Mouse (Mus musculus): ENCODE measurements at regions not wholly inside any gene's neighbourhood (a gene's known extent, or its start where the extent isn't known, plus 50 kb on each side); places are given as distances from the start of the nearest gene placed in this dataset.

GRCm38 (mm10) chr16:86371652-86372051 lies 470.0 kb upstream of the Adamts5 start:
- DNase-seq (ENCODE audit: low read depth, low spot score) = no peak

DNA sequence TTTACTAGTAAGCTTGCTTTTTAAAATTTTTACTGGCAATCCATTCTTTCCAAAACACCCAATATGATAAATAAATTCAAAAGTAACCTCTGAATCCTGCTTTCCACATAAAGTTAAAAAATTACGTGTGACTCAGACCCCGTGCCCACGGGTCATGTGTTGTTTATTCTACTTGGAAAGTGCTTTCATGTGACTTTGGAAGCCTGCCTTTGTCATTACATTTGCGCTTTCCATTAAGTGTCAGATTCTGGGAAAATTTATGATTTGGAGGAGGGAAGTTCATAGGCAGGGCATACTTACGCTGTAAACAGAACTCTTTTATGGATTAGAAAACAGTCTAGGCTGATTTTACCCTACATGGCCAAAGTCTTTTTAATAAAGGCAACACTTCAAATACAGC lies 466.8 kb upstream of the Adamts5 start:
- no peak for DNase-seq (ENCODE audit: low read depth, low spot score)

GRCm38 (mm10) chr16:86366197-86366596 lies 464.6 kb upstream of the Adamts5 start:
- DNase-seq (ENCODE audit: low read depth, low spot score) = no peak

GRCm38 (mm10) chr16:86361099-86361498 lies 459.5 kb upstream of the Adamts5 start:
- DNase-seq (ENCODE audit: low read depth, low spot score) = no peak

DNA sequence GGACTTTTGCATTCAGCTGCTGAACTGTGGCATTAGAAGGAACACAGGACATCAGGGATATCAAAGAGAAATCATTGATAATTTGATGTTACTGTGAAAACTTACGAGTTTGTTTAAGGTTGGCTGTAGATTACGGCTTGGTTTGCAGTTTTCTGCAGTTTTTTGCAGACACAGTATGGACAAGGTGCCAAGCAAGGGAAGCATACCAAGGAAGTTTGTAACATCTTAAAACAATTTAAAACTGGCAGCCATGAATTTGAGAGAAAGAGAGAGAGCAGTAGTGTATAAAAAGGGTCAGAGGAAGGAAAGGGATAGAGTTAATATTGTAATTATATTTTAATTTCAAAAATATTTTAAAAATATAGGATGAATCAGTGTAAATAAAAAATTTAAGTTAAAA lies 453.4 kb upstream of the Adamts5 start:
- DNase-seq (ENCODE audit: low read depth, low spot score) = no peak

DNA sequence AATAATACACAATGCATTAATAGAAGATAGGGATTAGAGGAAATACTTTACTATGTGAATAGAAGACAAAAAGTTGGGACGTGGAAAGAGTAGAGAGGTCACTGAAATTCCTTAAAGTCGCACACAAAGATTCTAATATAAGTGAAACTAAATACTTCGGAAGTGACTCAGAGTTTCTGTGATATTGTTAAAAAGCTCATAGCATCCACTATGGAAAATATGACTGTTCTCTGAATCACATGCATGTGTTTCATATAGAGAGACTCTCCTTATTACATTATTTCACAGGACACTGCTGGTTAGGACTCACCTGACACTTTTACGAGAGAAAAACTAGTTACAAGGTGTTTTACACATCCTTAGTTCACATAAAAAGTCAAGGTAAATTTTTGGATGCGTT lies 446.1 kb upstream of the Adamts5 start:
- no peak for DNase-seq (ENCODE audit: low read depth, low spot score)

GRCm38 (mm10) chr16:86346916-86347315 lies 445.3 kb upstream of the Adamts5 start:
- no peak for DNase-seq (ENCODE audit: low read depth, low spot score)

GRCm38 (mm10) chr16:86340311-86340710 lies 438.7 kb upstream of the Adamts5 start:
- DNase-seq (ENCODE audit: low read depth, low spot score) = no peak

- no peak for DNase-seq (ENCODE audit: low read depth, low spot score)
These were observed 423.8 kb upstream of the Adamts5 start for GRCm38 (mm10) chr16:86325406-86325805.

- DNase-seq (ENCODE audit: low read depth, low spot score) = no peak
These were observed 417.3 kb upstream of the Adamts5 start for GRCm38 (mm10) chr16:86318898-86319297.

GRCm38 (mm10) chr16:86309696-86310095 lies 408.1 kb upstream of the Adamts5 start:
- no peak for DNase-seq (ENCODE audit: low read depth, low spot score)

DNA sequence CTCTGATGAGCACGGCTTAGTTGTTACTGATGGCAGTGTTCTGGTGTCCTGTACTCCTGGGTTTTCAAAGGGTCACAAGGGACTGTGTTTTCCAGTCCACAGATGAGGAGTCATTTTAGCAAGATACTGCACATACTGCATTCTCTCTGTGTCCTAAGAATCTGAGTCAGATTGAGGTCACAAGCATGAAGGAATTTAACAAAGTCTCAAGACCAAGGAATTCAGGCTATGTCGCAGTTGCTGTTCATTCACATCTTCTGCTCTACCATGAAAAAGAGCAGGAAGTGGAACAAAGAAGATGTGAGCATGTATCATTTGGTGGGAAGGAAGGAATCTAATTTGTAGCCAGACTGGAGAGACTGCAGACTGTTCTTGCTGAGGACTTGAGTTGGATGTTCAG lies 402.2 kb upstream of the Adamts5 start:
- no peak for DNase-seq (ENCODE audit: low read depth, low spot score)

- peak; percentile 4 for DNase-seq (ENCODE audit: low read depth, low spot score)
These were observed 401.0 kb upstream of the Adamts5 start for GRCm38 (mm10) chr16:86302451-86303145.

- no peak for DNase-seq (ENCODE audit: low read depth, low spot score)
These were observed 392.8 kb upstream of the Adamts5 start for GRCm38 (mm10) chr16:86294436-86294835.

DNA sequence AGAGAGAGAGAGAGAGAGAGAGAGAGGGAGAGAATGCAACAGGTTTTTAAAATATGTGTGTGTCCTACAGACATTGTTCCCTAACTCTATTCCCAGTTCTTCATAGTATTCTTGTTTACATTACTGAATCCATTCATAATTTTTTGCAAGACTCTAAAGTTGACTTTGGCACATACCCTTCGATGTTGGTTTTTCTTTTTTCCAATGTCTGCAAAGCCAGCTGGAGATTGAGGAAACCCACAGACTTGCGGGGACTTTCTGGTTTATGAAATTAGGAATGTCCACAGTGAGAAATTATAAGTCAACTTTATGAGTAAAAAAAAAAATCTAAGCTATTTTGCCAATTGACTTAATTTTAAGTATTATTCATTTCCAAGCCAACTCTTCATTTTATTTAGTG lies 379.7 kb upstream of the Adamts5 start:
- DNase-seq (ENCODE audit: low read depth, low spot score) = no peak

DNA sequence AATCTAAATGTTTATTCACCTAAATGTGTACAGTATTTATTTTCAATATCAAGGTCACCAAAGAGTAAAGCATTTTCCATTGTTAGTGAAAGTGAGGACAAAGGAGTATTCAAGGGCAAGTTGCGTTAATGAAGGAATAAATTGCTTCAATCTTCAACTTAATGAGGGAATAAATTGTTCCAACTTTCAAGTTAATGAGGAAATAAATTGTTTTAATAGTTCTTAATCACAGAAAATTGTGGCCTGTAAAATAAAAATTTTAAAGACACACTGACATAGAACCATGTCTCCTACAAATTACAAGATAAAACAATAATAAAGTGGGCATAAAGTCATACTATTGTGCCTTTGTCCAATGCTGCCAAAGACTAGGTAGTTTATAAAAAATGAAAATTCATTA lies 375.4 kb upstream of the Adamts5 start:
- DNase-seq (ENCODE audit: low read depth, low spot score) = no peak

DNA sequence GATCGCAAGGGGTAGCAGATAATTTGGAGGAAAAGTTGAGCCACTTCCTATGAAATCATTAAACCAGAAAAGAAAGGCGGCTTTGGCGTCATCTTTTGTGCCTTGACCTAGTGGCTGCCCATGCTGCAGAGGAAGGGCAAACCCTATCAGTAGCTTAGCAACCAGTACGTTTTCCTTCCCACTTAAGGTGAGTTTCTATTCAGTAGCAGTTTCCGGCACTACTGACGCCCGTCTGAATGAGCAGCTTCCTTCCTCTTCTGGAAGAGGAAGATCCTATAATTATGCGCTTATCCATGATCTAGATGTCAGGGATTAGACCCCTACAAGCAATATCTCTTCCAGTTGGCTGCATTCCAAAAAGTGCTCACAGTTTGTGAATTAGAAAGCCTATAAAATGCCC lies 360.0 kb upstream of the Adamts5 start:
- DNase-seq (ENCODE audit: low read depth, low spot score) = peak; percentile 16

- DNase-seq (ENCODE audit: low read depth, low spot score) = no peak
These were observed 351.0 kb upstream of the Adamts5 start for GRCm38 (mm10) chr16:86252630-86253029.

- DNase-seq (ENCODE audit: low read depth, low spot score) = no peak
These were observed 348.4 kb upstream of the Adamts5 start for GRCm38 (mm10) chr16:86250021-86250420.

DNA sequence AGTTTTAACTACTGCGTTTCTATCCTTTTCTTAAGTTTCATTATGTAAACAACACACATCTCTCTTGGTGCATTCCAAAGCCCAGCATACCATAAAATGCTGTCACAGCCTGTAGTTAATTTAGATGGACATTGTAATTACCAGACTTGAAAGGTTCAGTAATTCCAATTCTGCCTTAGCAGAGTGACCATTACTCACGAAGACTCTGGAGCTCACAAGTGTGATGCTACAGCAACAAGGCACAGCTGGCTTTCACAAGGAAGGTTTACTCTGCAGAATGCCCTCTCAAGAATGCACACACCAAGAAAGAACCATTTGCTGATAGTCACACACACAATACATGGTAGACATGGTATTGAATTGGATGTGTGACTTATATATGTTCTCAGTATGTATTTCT lies 342.6 kb upstream of the Adamts5 start:
- no peak for DNase-seq (ENCODE audit: low read depth, low spot score)

- no peak for DNase-seq (ENCODE audit: low read depth, low spot score)
These were observed 341.3 kb upstream of the Adamts5 start for GRCm38 (mm10) chr16:86242766-86243510.

DNA sequence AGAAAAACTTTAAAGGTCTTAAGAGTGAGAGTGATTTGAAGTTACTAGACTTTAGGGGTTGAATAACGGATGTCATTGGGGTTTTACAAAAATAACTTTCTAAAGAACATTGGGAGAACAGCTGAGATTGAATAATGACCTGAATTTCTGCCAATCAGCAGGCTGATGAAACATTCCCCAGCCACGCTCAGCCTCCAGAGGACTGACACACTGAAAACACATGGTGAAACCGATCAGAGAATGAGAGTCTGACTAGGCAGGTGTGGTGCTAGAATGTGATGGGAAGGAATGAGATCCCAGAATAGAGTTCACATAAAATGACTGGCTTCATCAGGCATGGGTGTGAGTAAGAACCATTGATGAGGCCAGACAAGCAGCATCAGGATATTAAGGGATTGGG lies 321.4 kb upstream of the Adamts5 start:
- no peak for DNase-seq (ENCODE audit: low read depth, low spot score)

- no peak for DNase-seq (ENCODE audit: low read depth, low spot score)
These were observed 308.9 kb upstream of the Adamts5 start for GRCm38 (mm10) chr16:86210547-86210946.
